Mouse (Mus musculus): Measurements from ENCODE around the gene Srebf2. TPM values are rescaled to one million over a fixed set of nuclear protein-coding genes. Genes with fewer than 3 reads are reported as not detected.

Gene Srebf2
- polyA plus RNA-seq, 1 experiment, result 180 TPM

DNA sequence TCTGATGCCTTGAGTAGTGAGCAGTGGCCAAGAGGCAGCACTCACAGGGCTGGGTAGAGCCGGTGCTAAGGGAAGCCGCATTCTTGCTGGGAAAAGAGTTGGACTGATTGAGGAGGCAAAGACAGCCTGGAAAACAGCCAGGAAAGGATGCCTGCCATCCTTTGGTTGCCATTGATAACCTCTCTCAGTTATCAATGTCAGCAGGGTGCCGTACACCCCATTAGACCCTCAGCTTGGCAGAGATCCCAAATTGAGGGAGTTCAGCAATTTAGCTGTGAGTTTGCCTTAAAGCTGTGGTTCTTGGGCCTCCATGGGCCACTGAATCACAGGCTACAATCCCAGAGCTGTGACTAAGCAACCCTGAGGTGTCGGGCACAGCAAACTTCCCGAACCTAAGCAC lies 34.1 kb downstream of the Srebf2 start:
- no peak overlapping the region for H3ac ChIP-seq (ENCODE audit: control insufficient read depth, insufficient read length, low read depth)
- no peaks in the 10 kb centered on the region for H3K79me2 ChIP-seq (ENCODE audit: control insufficient read depth, insufficient read depth)
- peaks cover 1% of the 10 kb centered on the region for H3K79me3 ChIP-seq (ENCODE audit: low read depth)
- no peaks in the 10 kb centered on the region for H3K27me3 ChIP-seq (ENCODE audit: control insufficient read depth, insufficient read depth, insufficient read length)
- no peak overlapping the region for H3K4me3 ChIP-seq (ENCODE audit: insufficient read depth, poor library complexity, severe bottlenecking)
- peaks cover 100% of the 10 kb centered on the region for H3K36me3 ChIP-seq (ENCODE audit: control insufficient read depth, insufficient read depth)
- no peak for TF ChIP-seq FOSL1 (IDR thresholded peaks at IDR 0.05; ENCODE audit: insufficient read depth, low read length, poor library complexity, severe bottlenecking)
- TF ChIP-seq MAX (IDR thresholded peaks at IDR 0.05), result no peak
- no peak for TF ChIP-seq CEBPB (IDR thresholded peaks at IDR 0.05; ENCODE audit: low read depth)
- TF ChIP-seq CTCF (IDR thresholded peaks at IDR 0.05; ENCODE audit: control insufficient read depth, insufficient read depth, insufficient read length), result no peak
- no peak for TF ChIP-seq MYOG (IDR thresholded peaks at IDR 0.05; ENCODE audit: control insufficient read depth, extremely low read depth, insufficient read length)
- TF ChIP-seq USF1 (IDR thresholded peaks at IDR 0.05; ENCODE audit: low read depth), result no peak
- TF ChIP-seq MYOD1 (IDR thresholded peaks at IDR 0.05; ENCODE audit: control insufficient read depth, insufficient read length, low read depth), result no peak

GRCm38 (mm10) chr15:82182311-82182710 lies 35.3 kb downstream of the Srebf2 start:
- TF ChIP-seq MAX (IDR thresholded peaks at IDR 0.05), result no peak
- TF ChIP-seq FOSL1 (IDR thresholded peaks at IDR 0.05; ENCODE audit: insufficient read depth, low read length, poor library complexity, severe bottlenecking), result no peak
- no peak for TF ChIP-seq MYOG (IDR thresholded peaks at IDR 0.05; ENCODE audit: control insufficient read depth, extremely low read depth, insufficient read length)
- TF ChIP-seq CEBPB (IDR thresholded peaks at IDR 0.05; ENCODE audit: low read depth), result no peak
- no peak for TF ChIP-seq CTCF (IDR thresholded peaks at IDR 0.05; ENCODE audit: control insufficient read depth, insufficient read depth, insufficient read length)
- TF ChIP-seq MYOD1 (IDR thresholded peaks at IDR 0.05; ENCODE audit: control insufficient read depth, insufficient read length, low read depth), result no peak
- no peak for TF ChIP-seq USF1 (IDR thresholded peaks at IDR 0.05; ENCODE audit: low read depth)
- no peak overlapping the region for H3ac ChIP-seq (ENCODE audit: control insufficient read depth, insufficient read length, low read depth)
- H3K79me3 ChIP-seq (ENCODE audit: low read depth), result peaks cover 1% of the 10 kb centered on the region
- H3K27me3 ChIP-seq (ENCODE audit: control insufficient read depth, insufficient read depth, insufficient read length), result no peaks in the 10 kb centered on the region
- H3K79me2 ChIP-seq (ENCODE audit: control insufficient read depth, insufficient read depth), result no peaks in the 10 kb centered on the region
- H3K36me3 ChIP-seq (ENCODE audit: control insufficient read depth, insufficient read depth), result peaks cover 100% of the 10 kb centered on the region
- H3K4me3 ChIP-seq (ENCODE audit: insufficient read depth, poor library complexity, severe bottlenecking), result no peak overlapping the region

DNA sequence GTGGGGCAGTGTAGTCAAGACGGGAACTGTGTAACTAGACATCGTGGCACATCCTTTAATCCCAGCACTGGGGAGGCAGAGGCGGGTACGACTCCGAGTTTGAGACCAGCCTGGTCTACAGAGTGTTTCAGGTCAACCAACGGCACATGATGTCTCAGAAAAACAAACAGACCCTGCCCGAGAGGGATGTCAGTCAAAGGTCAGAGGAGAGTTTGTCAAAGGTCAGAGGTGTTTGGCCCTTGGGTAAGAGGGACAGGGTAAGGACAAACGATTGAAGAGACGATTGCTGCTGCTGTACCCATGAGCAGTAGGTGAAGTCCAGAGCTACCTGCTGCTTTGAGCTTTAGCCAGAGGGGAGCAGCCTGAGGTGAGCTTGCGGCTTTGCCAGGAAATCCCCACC lies 36.6 kb downstream of the Srebf2 start:
- no peak for TF ChIP-seq MYOD1 (IDR thresholded peaks at IDR 0.05; ENCODE audit: control insufficient read depth, insufficient read length, low read depth)
- no peak overlapping the region for H3ac ChIP-seq (ENCODE audit: control insufficient read depth, insufficient read length, low read depth)
- peaks cover 100% of the 10 kb centered on the region for H3K36me3 ChIP-seq (ENCODE audit: control insufficient read depth, insufficient read depth)
- H3K79me3 ChIP-seq (ENCODE audit: low read depth), result peaks cover 1% of the 10 kb centered on the region
- no peaks in the 10 kb centered on the region for H3K27me3 ChIP-seq (ENCODE audit: control insufficient read depth, insufficient read depth, insufficient read length)
- H3K4me3 ChIP-seq (ENCODE audit: insufficient read depth, poor library complexity, severe bottlenecking), result no peak overlapping the region
- H3K79me2 ChIP-seq (ENCODE audit: control insufficient read depth, insufficient read depth), result no peaks in the 10 kb centered on the region

DNA sequence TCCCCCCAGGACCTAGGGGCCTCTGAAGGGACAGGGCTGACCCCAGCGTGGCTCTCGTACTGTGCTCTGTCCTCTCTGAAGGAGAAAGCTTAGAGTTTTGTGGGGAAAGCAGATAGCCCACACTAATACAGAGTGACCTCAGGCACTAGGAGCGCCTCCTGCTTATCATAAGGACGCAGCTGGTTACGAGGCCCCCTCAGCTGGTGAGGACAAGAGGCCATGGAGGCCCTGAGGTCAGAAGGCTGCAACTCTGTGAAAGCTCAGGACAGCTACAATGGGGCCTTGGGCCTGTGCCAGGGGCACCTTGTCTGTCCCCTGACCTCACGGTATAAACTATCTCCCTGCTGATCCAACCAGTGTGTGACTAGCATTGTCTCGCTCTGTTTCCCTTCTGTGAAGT lies 37.2 kb downstream of the Srebf2 start:
- no peak for TF ChIP-seq USF1 (IDR thresholded peaks at IDR 0.05; ENCODE audit: low read depth)
- TF ChIP-seq MYOD1 (IDR thresholded peaks at IDR 0.05; ENCODE audit: control insufficient read depth, insufficient read length, low read depth), result no peak
- no peak for TF ChIP-seq MYOG (IDR thresholded peaks at IDR 0.05; ENCODE audit: control insufficient read depth, extremely low read depth, insufficient read length)
- TF ChIP-seq FOSL1 (IDR thresholded peaks at IDR 0.05; ENCODE audit: insufficient read depth, low read length, poor library complexity, severe bottlenecking), result no peak
- no peak for TF ChIP-seq CEBPB (IDR thresholded peaks at IDR 0.05; ENCODE audit: low read depth)
- no peak for TF ChIP-seq CTCF (IDR thresholded peaks at IDR 0.05; ENCODE audit: control insufficient read depth, insufficient read depth, insufficient read length)
- TF ChIP-seq MAX (IDR thresholded peaks at IDR 0.05), result no peak
- Histone ChIP-seq H3K79me3 (ENCODE audit: low read depth) (peaks cover 1% of the 10 kb centered on the region), H3K27me3 (ENCODE audit: control insufficient read depth, insufficient read depth, insufficient read length) (no peaks in the 10 kb centered on the region), H3K36me3 (ENCODE audit: control insufficient read depth, insufficient read depth) (peaks cover 98% of the 10 kb centered on the region), H3ac (ENCODE audit: control insufficient read depth, insufficient read length, low read depth) (no peak overlapping the region), H3K4me3 (ENCODE audit: insufficient read depth, poor library complexity, severe bottlenecking) (no peak overlapping the region), H3K79me2 (ENCODE audit: control insufficient read depth, insufficient read depth) (peaks cover 2% of the 10 kb centered on the region)

GRCm38 (mm10) chr15:82184656-82185055 lies 37.7 kb downstream of the Srebf2 start:
- Histone ChIP-seq H3K4me3 (ENCODE audit: insufficient read depth, poor library complexity, severe bottlenecking) (no peak overlapping the region), H3ac (ENCODE audit: control insufficient read depth, insufficient read length, low read depth) (no peak overlapping the region)
- TF ChIP-seq MYOG (IDR thresholded peaks at IDR 0.05; ENCODE audit: control insufficient read depth, extremely low read depth, insufficient read length) (no peak), CTCF (IDR thresholded peaks at IDR 0.05; ENCODE audit: control insufficient read depth, insufficient read depth, insufficient read length) (no peak), MAX (IDR thresholded peaks at IDR 0.05) (no peak), MYOD1 (IDR thresholded peaks at IDR 0.05; ENCODE audit: control insufficient read depth, insufficient read length, low read depth) (no peak), USF1 (IDR thresholded peaks at IDR 0.05; ENCODE audit: low read depth) (no peak), FOSL1 (IDR thresholded peaks at IDR 0.05; ENCODE audit: insufficient read depth, low read length, poor library complexity, severe bottlenecking) (no peak), CEBPB (IDR thresholded peaks at IDR 0.05; ENCODE audit: low read depth) (no peak)

GRCm38 (mm10) chr15:82185062-82185783 lies 38.2 kb downstream of the Srebf2 start:
- TF ChIP-seq MYOG (IDR thresholded peaks at IDR 0.05; ENCODE audit: control insufficient read depth, extremely low read depth, insufficient read length) (no peak), CEBPB (IDR thresholded peaks at IDR 0.05; ENCODE audit: low read depth) (no peak), MAX (IDR thresholded peaks at IDR 0.05) (no peak), USF1 (IDR thresholded peaks at IDR 0.05; ENCODE audit: low read depth) (no peak), MYOD1 (IDR thresholded peaks at IDR 0.05; ENCODE audit: control insufficient read depth, insufficient read length, low read depth) (no peak)
- H3K27me3 ChIP-seq (ENCODE audit: control insufficient read depth, insufficient read depth, insufficient read length), result no peaks in the 10 kb centered on the region
- H3K4me3 ChIP-seq (ENCODE audit: insufficient read depth, poor library complexity, severe bottlenecking), result no peak overlapping the region
- no peak overlapping the region for H3ac ChIP-seq (ENCODE audit: control insufficient read depth, insufficient read length, low read depth)
- peaks cover 98% of the 10 kb centered on the region for H3K36me3 ChIP-seq (ENCODE audit: control insufficient read depth, insufficient read depth)
- H3K79me2 ChIP-seq (ENCODE audit: control insufficient read depth, insufficient read depth), result peaks cover 12% of the 10 kb centered on the region
- peaks cover 1% of the 10 kb centered on the region for H3K79me3 ChIP-seq (ENCODE audit: low read depth)

More at GRCm38 (mm10) chr15:82184656-82185055, 37.7 kb downstream of the Srebf2 start:
- Histone ChIP-seq H3K27me3 (ENCODE audit: control insufficient read depth, insufficient read depth, insufficient read length) (no peaks in the 10 kb centered on the region), H3K36me3 (ENCODE audit: control insufficient read depth, insufficient read depth) (peaks cover 98% of the 10 kb centered on the region), H3K79me2 (ENCODE audit: control insufficient read depth, insufficient read depth) (peaks cover 7% of the 10 kb centered on the region), H3K79me3 (ENCODE audit: low read depth) (peaks cover 1% of the 10 kb centered on the region)

Measured in C2C12 (cell line).